Mouse (Mus musculus) olfactory bulb, adult 2 months (tissue): ENCODE measurements at regions not wholly inside any gene's neighbourhood (a gene's known extent, or its start where the extent isn't known, plus 50 kb on each side); places are given as distances from the start of the nearest gene placed in this dataset.

Experiments used
- CTCF ChIP-seq: fragments of 200-500 bp; IDR thresholded peaks from 2 replicates; pipeline ENCODE4 v1.5.1; 2012; ENCODE audit warnings: low read depth, mild to moderate bottlenecking, low read length, moderate library complexity; ENCODE audit not compliant: insufficient read depth
- POLR2A ChIP-seq: fragments of 200-500 bp; IDR thresholded peaks from 2 replicates; pipeline ENCODE4 v1.6.1; 2012; ENCODE audit warnings: mild to moderate bottlenecking, low read depth, low read length, moderate library complexity; ENCODE audit not compliant: insufficient read depth

- TF ChIP-seq POLR2A (no peak), CTCF (no peak)
Measured at GRCm38 (mm10) chr7:115399461-115399860, 639.1 kb downstream of the Sox6 start.
